Mouse (Mus musculus) spleen, postnatal 0 days (tissue): ENCODE measurements around the gene Slc28a1. TPM values are rescaled to one million over a fixed set of nuclear protein-coding genes. Genes with fewer than 3 reads are reported as not detected.

Experiments
- polyA plus RNA-seq: library from polyadenylated mRNA; unstranded; fragments of >200 nt; fragmentation: Nextera tagmentation; extraction: Ambion mirVana; gene quantifications from 2 replicates; pipeline ENCODE4 v1.2.1, GENCODE M21; 2015

Slc28a1 gene
- 0.06 and 0.13 TPM in 2 replicates for polyA plus RNA-seq

GRCm38 (mm10) chr7:81114555-81114954 is at the start of gene Slc28a1:
Gene Slc28a1, plus strand, starts transcription at chr7:81114799.

GRCm38 (mm10) chr7:81213347-81214152 is 99.0 kb downstream of the Slc28a1 start, which contains the start of gene Pde8a:
Gene Pde8a, plus strand, starts transcription at chr7:81213596.

Other genes starting within 250 kb of the Slc28a1 start
- 20.4 and 20.7 TPM in 2 replicates for gene Wdr73, start 213.5 kb upstream of the Slc28a1 start, polyA plus RNA-seq
- gene Nmb, start 209.7 kb upstream of the Slc28a1 start, polyA plus RNA-seq = 5.9 and 9.1 TPM in 2 replicates
- 100 and 102 TPM in 2 replicates for gene Sec11a, start 167.0 kb upstream of the Slc28a1 start, polyA plus RNA-seq
- gene Zfp592, start 121.1 kb upstream of the Slc28a1 start, polyA plus RNA-seq = 6.3 and 6.7 TPM in 2 replicates
- gene Alpk3, start 57.2 kb upstream of the Slc28a1 start, polyA plus RNA-seq = 0.10 and 0.18 TPM in 2 replicates
- 2.9 and 3.7 TPM in 2 replicates for gene Pde8a, start 98.8 kb downstream of the Slc28a1 start, polyA plus RNA-seq
- 1,170 and 1,181 TPM in 2 replicates for gene Rps17, start 230.5 kb downstream of the Slc28a1 start, polyA plus RNA-seq